Mouse (Mus musculus) kidney, postnatal 36 days (tissue): ENCODE results near the gene Slc7a6os.
"Not testable (repeated sequence)": the region's sequence is repeated elsewhere in the genome, so short reads cannot be mapped to it uniquely, and the experiment has no call there.

ENCODE experiments used
- DNase-seq, 2 experiments: peaks; one replicate each; pipeline ENCODE4 v3.0.0; 2021 to 2022; ENCODE audit warnings: mixed read lengths in 2 of 2

Gene Slc7a6os

GRCm38 (mm10) chr8:106210821-106211345 is at the start of gene Slc7a6os, which contains the start of gene Prmt7:
Gene Slc7a6os, minus strand, starts transcription at chr8:106210935.
Gene Prmt7, plus strand, starts transcription at chr8:106210936.
- peak; percentile 96 to 98 for DNase-seq

GRCm38 (mm10) chr8:106259579-106260255 is 49.0 kb upstream of the Slc7a6os start:
- no peak for DNase-seq

DNA sequence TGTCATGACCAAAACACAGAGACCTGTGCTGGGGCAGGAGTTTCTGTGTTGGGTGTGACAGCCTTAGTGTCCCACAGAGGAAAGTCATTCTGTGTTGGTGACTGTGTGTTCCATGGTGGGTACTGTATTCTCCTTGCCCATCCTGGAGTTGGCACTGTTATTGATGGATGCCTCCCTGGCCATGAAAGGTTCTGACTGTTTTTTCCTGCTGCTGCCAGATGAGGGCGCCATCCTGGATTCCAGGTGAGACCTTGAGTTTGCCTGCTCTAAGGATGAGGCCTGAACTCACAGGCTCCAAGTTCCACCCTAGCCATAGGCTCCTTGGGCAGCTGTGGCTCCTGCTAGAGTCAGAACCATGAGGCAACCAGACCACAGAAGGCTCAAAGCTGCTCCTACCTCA is 47.4 kb upstream of the Slc7a6os start:
- peak in 1 of 2 experiments; percentile 47 for DNase-seq

DNA sequence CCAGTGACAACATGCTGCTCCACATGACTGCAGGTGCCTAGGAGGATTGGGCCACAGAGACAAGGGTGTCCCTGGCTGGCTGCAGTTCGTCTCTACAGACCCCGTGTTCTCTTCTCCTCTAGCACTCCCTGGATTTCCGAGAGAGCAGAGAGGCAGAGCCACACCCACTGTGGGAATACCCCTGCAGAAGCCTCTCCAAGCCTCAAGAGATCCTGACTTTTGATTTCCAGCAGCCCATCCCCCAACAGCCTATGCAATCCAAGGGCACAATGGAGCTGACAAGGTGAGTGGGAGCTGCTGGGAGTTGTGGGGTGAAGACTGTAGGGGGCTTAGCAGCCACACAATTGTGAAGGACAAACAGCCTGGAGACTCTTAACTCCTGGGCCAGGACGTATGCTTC is 39.5 kb upstream of the Slc7a6os start:
- no peak for DNase-seq

DNA sequence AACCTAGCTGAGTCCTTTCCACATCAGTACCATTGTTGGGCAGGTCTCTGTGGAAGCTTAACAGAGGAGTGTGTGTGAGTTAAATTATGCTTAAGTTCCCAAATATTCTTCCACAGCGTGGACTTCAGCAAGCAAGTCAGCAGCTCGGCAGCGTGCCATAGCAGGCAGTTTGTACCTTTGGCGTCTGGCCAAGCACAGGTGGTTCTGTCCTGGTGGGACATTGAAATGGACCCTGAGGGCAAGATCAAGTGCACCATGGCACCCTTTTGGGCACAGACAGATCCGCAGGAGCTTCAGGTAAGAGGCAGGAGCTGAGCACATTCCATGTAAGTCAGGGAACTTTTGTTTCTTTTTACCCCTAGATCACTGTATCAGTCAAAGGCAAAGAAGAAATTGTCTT is 26.4 kb upstream of the Slc7a6os start:
- DNase-seq, result peak; percentile 78 to 90

DNA sequence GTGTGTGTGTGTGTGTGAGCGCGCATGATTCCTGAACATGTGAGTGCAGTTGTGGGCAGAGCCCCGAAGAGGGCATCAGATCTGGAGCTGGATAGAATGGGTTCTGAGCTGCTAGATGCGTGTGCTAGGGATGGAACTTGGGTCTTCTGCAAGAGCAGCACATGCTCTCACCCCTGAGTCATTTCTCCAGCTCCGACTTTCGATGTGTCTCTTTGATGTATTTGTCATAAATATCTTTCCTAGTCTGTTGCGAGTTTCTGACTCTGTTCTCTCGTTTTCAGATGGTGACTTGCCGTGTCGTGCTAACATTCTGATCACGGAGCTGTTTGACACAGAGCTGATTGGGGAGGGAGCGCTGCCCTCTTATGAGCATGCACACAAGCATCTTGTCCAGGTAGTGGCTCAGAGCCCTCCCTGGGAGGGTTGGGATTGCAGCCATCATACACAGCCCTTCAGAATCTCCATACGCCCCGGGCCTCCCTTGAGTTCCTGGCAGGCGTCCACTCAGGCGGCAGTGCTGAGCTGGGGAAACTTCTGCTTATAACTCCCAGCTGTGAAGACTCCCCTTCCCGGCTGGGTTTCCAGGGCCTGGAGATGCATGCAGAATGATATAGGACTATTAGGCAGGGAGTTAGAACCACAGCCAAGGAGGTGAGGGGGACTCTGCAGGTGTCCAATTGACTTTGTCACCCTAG is 24.0 kb upstream of the Slc7a6os start:
- DNase-seq, result no peak

- no peak for DNase-seq
Observed at GRCm38 (mm10) chr8:106232751-106233150, 22.0 kb upstream of the Slc7a6os start.

DNA sequence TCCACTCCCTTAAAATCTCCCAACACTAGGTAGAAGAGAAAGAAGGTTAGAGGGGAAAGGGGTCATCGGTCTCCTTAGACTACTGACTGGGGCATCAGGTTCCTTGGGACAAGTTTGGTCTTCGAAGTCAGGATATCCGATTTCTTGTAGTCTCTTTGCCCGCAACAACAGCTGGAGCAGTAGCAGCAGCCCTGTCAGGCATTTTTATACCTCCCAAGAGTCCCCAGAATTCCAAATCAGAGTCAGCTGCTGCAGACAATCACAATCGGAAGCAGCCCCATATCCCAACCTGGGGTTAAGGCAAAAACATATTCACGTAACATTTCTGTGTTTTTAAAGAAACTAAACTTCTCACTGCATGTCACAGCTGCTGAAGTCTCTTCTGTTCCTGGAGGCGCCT is 20.8 kb upstream of the Slc7a6os start:
- DNase-seq, result no peak

GRCm38 (mm10) chr8:106226589-106226988 is 15.9 kb upstream of the Slc7a6os start:
- DNase-seq, result peak; percentile 39 to 82

GRCm38 (mm10) chr8:106219620-106220019 is 8.9 kb upstream of the Slc7a6os start:
- no peak for DNase-seq

DNA sequence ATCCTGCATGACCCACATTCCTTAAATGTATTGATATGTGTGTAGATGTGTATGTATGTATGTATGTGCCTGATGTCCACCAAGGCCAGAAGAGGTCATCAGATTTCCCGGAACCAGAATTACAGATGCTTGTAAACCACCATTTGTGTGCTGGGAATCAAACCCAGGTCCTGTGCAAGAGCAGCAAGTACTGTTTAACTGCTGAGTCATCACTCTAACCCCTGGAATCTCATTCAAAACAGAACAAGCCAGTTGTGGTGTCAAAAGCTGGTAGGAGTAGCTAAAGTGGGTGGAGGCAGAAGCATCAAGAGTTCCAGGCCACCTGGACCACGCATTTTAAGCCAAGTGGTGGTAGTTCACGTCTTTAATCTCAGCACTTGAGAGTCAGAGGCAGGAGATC is 3.2 kb upstream of the Slc7a6os start:
- DNase-seq, result no peak

- no peak for DNase-seq
Observed at GRCm38 (mm10) chr8:106211421-106211820, 686 bp upstream of the Slc7a6os start.

DNA sequence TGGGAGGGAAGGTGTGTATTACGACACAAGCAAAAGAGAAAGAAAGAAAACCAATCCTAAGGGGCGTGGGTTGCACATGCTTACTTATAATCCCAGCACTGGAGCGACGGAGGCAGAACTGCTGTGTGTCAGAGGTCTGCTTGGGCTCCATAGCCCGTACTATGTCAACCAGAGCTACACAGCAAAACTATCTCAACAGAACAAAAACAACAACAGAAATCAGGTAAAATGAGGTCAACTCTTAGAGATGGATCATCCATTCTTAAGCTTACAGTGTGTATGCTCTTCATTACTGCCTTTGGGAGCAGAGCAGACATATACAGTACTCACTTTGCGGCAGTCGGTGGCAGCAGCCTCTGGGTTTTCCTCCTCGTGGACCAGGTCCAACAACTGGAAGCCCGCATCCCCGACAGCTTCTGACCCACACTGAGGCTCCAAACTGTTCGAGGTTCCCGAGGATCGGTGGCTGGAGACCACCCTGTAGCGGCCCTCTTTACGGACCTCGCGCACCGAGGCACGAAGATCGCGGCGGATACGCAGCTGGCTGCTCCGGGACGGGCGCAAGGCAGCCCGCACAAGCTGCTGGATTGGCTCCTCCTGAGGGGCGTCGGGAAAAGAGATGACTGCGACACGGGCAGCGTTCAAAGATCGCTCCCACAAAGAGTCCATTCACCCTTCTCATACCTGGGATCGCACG is 552 bp downstream of the Slc7a6os start:
- DNase-seq, result peak; percentile 48 to 68

DNA sequence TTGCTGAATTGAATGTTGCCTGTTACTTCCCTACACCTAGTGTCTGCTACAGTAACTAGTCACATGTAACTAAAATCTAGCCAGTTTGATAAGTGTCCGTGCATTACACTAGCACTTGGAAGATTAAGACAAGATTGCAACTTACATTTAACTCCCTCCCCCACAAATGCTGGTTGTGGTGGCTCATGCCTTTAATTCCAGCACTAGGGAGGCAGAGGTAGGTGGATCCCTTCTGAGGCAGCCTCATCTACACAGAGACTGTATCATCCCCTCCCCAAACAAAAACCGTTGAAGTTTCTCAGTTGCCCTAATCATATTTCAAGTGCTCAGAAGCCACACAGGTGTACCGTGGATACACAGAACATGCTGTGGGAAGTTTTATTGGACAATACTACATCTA is 11.1 kb downstream of the Slc7a6os start:
- not testable (repeated sequence) for DNase-seq

DNA sequence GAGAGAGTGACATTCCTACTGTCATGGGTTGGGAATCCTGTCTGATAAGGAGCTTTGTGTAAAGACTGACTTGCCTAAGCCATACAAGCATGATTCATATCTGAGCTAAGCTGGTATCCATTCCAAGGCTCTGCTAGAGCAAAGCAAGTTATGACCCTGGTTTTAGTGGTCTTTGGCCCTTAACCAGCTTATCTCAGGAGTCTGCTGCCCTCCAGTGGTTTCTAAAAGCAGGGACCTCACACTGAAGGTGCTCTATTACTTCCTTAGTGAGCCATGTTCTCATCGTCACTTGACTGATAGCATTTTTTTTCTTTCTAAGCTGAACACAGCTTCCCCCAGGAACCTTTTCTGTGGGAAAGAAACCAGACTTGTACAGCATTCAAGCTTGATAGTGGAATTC is 12.0 kb downstream of the Slc7a6os start:
- DNase-seq, result peak; percentile 28 to 58

DNA sequence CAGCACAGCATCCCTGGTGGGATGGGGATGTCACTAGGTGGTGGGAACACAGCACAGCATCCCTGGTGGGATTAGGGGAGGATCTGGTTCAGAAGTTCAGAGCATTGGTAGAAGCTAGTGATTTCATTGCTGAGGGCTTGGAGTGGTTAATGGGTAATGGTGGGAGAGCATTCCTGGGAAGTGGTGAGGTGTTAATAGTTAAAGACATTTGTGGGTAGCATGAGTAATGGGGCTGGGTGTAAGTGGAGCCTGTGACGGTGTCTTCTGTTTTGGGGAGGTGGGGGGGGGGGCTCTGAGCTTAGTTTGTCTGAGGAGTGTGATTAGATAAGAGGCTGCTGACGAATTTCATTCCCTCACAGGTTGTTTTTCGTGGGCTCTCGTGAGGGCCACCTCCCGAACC is 16.7 kb downstream of the Slc7a6os start:
- DNase-seq, result no peak

DNA sequence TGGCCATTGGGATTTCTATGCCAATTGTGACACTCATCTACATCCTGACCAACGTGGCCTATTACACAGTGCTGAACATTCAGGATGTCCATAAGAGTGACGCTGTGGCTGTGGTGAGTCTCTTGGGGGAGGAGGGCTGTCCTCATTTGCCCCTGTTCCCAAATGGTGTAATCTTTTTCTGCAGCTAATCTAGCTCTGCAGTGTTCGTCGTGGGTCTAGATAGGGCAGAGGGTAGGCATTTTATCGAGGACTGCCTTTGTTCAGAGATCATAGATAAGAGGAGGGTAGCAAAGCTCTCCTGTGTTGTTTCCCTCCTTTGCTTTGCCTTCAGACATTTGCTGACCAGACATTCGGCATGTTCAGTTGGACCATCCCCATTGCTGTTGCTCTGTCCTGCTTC is 17.6 kb downstream of the Slc7a6os start:
- DNase-seq, result no peak

GRCm38 (mm10) chr8:106191639-106192038 is 19.1 kb downstream of the Slc7a6os start:
- DNase-seq, result no peak

- no peak for DNase-seq
Observed at GRCm38 (mm10) chr8:106189162-106189561, 21.6 kb downstream of the Slc7a6os start.

DNA sequence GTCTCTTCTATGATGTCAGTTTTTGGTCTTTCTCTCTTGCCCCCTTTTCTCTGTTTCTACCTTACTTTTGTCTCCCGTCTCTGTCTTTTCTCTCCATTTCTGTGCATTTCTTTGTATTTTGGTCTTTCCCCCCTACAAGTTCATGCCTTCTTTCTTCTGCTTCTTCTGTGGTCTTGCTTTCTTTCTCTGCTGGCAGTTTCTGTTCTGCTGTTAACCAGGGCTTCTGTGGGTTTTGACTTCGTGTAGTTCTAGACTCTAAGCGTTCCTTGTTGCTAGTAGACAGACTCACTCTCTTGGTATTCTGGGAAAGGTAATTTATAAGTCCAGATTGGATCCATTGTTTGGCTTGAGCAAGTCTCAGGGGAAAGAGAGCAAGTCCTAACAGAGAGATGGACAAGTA is 24.3 kb downstream of the Slc7a6os start:
- no peak for DNase-seq

GRCm38 (mm10) chr8:106185628-106186270 is 25.0 kb downstream of the Slc7a6os start:
- DNase-seq, result peak in 1 of 2 experiments; percentile 32

- DNase-seq, result no peak
Observed at GRCm38 (mm10) chr8:106178428-106178827, 32.3 kb downstream of the Slc7a6os start.

DNA sequence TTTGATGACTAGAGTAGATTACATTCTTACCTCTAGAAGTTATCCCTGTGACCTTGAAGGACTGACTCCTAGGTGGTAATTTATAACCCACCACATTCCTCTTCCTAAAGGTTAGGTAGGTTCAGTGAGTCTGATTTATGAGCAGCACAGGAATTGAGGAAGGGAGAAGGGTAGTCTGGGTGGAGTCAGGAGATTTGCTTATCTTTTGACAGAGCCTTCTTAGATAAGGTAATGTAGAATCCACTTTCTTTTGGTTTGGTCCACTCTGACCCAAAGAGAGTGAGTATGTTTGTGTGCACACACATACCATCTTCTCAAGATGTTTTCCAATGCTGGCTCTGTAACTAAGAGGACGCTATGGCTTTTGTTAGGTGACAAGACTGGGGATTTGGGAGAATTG is 33.1 kb downstream of the Slc7a6os start:
- no peak for DNase-seq
